Mouse (Mus musculus) B cell, adult 67 days (primary cell): ENCODE measurements around the gene Rorc. TPM values are rescaled to one million over a fixed set of nuclear protein-coding genes. Genes with fewer than 3 reads are reported as not detected.

Experiments
- total RNA-seq, 2 experiments: library from RNA; stranded (reverse); gene quantifications; 4 replicates each; pipeline ENCODE4 v1.2.4; 2023

The Rorc gene
- total RNA-seq: not detected

DNA sequence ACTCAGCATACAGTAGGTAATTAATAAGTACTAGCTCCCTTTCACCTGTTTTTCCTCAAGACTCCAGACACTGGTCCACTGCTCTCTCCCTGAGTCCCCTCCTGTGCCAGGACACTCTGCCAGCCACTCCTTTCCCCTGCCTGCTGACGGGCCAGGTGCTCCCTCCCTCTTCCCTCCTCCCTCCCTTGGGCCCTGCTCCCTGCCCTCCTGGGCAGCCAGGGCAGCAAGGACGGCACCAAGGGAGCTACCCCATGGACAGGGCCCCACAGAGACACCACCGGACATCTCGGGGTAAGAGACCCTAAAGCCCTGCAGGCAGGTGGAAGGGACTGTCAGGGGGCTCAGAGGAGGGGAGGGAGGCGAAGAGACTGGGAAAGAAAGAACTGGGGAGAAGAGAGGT, at the start of gene Rorc:
Gene Rorc, plus strand, starts transcription at position 154 of the 400 bp plus-strand sequence.

DNA sequence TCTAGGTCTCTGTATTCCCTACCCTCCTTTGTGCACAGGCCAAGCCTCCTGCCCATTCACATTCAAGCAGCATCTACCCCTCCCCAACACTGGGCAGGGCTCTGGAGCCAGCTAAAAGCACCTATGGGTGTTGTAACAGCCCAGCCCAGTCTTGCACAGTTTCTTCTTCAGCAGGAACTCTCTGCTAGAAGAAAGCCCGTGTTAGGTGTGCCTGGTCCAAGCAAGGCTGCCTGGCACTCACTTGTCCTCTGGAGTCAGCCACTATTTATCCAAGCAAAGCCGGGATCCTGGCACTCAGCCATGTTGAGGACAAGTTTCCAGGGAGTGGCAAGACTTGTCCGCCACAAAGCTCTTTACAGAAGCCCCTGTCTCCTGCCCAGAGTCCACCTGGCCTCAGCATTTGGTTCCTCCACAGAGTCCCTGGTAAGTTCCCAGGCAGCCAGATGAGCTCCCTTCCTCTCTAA, 30.6 kb upstream of the Rorc start, which contains the start of gene Them5:
Gene Them5, plus strand, starts transcription at position 141 of the 464 bp plus-strand sequence.

DNA sequence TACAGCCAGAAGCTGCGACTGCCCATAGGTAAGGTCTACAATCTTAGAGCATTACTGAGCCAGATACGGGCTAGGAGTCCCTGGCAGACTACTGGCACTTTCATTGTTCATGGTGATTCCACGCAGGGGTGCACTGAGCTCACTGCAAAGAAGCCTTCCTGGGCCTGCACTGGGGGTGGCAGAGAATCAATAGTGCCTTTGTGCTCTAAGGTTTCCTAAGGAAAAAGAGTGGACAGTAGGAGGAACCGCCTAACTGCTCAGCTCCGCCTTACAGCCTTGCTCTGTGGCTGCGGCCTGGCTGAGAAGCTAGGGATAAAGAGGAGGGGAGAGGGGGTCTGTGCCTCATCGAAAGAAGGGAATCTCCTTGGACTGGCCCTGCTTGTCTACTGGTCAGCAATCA, 10.5 kb upstream of the Rorc start, which contains the start of gene C2cd4d:
Gene C2cd4d, plus strand, starts transcription at position 301 of the 400 bp plus-strand sequence.

DNA sequence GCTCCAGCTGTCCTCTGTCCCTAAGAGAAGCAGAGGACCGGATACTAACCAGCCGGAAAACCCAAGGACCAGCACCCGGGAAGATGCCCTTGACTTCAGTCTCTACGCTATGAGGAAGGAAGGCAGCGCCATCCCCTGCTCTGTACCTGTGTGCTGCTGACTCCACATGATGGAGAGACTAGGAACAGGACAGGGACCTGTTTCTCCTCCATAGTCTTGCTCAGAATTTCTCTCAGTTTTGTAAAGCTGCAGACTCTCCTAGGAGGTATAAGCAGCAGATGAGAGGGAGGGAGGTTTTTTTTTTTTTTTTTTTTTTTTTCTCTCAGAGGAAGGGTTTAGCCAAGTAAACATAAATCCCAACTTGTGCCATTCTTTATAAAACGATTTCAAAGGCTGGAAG, 25.6 kb downstream of the Rorc start, which contains the start of gene Lingo4:
Gene Lingo4, plus strand, starts transcription at position 301 of the 400 bp plus-strand sequence.

DNA sequence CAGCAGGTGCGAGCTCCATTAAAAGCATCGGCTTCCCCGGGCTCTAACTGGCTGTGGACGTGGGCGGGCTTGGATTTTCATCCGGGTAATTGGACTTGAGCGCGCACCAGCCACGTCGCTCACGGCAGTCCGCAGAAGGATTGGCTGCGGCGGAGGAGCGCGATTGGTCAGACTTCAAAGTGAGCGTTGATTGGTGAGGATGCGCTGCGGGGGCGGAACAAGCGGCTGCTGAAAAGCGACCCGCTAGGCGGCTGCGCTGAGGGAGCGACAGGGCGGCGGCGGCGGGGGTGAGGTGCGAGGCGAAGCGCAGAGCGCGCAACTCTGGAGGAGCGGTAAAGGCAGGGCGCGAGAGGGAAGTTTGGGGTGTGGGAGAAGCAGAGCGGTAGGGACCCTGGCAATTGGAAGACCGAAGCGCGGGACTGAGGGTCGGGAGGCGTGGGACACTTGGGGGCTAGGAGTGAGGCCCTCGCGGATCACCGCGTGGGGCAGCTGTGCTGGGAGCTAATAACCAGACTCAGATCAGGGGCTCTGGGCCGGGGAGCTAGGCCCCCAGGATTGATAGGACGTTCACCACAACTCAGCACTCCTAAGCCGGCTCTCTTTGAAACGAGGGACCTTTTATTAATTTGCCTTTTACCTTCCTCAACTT, 40.6 kb downstream of the Rorc start, which contains the start of gene Tdrkh:
Gene Tdrkh, plus strand, starts transcription at position 243 of the 649 bp plus-strand sequence.

DNA sequence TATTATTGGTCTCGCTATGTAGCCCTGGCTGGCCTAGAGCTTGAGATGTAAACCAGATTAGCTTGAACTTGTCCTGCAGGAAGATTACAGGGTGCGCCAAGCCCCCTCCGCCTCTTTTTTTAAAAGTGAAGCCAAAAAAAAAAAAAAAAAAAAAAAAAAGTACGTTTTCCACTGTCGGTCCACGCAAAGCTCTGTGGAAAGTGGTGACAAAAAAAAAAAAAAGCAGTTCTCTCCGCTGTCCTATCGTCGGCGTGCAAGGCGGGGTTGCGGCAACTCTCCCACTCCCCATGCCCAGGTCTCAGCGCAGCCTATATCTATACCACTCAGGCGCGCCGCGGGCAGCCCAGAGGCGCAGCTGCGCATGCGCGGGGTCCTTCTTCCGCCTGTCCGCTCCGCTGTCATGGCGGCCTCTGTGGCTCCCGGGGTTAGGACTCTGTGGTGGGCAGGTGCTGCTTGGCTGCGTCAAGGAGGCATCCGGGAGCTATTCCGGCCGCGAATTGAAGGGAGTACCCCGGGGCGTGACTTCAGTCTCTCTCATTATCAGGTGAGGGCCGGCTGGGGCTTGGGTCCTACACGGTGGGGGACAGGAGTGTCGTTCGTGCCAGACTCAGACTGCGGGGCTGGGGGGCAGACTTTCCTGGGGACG, 70.5 kb downstream of the Rorc start, which contains the start of gene Mrpl9:
Gene Mrpl9, plus strand, starts transcription at position 368 of the 646 bp plus-strand sequence.

DNA sequence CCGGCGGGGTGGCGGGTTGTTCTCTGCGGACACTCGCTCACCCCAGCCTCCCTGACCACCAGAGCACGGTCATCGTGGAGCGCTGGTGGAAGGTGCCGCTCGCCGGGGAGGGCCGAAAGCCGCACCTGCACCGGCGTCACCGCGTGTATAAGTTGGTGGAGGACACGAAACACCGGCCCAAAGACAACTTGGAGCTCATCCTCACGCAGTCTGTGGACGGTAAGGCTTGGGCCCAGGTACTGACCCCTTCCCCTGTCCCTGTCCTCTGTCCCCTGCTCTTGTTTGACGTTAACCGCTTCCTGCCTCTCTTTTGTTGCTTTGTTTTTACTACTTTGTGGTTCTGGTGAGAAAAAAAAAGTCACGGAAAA, 71.0 kb downstream of the Rorc start, which contains the start of gene Oaz3:
Gene Oaz3, minus strand, starts transcription at position 319 of the 368 bp plus-strand sequence.

Other genes with a start within 250 kb of the Rorc start
- not detected for gene Gm10696, start 194.6 kb upstream of the Rorc start, total RNA-seq
- gene Gm5286, start 176.1 kb upstream of the Rorc start, total RNA-seq: not detected
- gene Gm4778, start 108.8 kb upstream of the Rorc start, total RNA-seq: not detected
- gene Them4, start 62.7 kb upstream of the Rorc start, total RNA-seq: 1 to 10 TPM; 1.6 to 3.6 TPM
- not detected for gene Them5, start 30.7 kb upstream of the Rorc start, total RNA-seq
- gene C2cd4d, start 10.4 kb upstream of the Rorc start, total RNA-seq: not detected
- gene Lingo4, start 25.7 kb downstream of the Rorc start, total RNA-seq: not detected
- 1 to 10 TPM; 2.1 to 3.0 TPM for gene Tdrkh, start 40.5 kb downstream of the Rorc start, total RNA-seq
- 10 to 100 TPM; 33.2 to 34.5 TPM for gene Mrpl9, start 70.5 kb downstream of the Rorc start, total RNA-seq
- gene Oaz3, start 71.1 kb downstream of the Rorc start, total RNA-seq: not detected
- not detected for gene Celf3, start 105.5 kb downstream of the Rorc start, total RNA-seq
- gene Riiad1, start 107.5 kb downstream of the Rorc start, total RNA-seq: 1 to 10 TPM in 1 of 2 experiments, not detected in 1; 1.7 TPM
- 10 to 100 TPM; 36.7 to 37.5 TPM for gene Snx27, start 209.9 kb downstream of the Rorc start, total RNA-seq